Mouse (Mus musculus): ENCODE measurements around the gene Klc4. TPM values are rescaled to one million over a fixed set of nuclear protein-coding genes. Genes with fewer than 3 reads are reported as not detected.

Gene Klc4
- 17.8 and 20.7 TPM in 2 replicates for total RNA-seq (2012; rRNA removed)

GRCm38 (mm10) chr17:46645561-46646321, at the start of gene Klc4, which contains the start of gene Mrpl2:
Klc4 (minus strand) TSS chr17:46646022.
Mrpl2 (plus strand) TSS chr17:46646229.
- peak; percentile 98 for DNase-seq (ENCODE audit: low read depth, low spot score)
- Histone ChIP-seq H3K9ac (ENCODE audit: insufficient read depth, low read depth, low read length, poor library complexity, severe bottlenecking) (peak within 1 kb of the TSS; percentile 100), H3K36me3 (ENCODE audit: control insufficient read depth, insufficient read depth, low read length, poor library complexity, severe bottlenecking) (peaks cover 13% of the 10 kb centered on the region; the same call in 1 of the 2 replicates), H3K4me3 (ENCODE audit: insufficient read depth in 1 of 2, low read depth in 1 of 2, low read length in 2 of 2, poor library complexity in 1 of 2, severe bottlenecking in 1 of 2) (peak within 1 kb of the TSS; percentile 86 to 100), H3K9me3 (ENCODE audit: control insufficient read depth, insufficient read depth, low read depth, low read length) (no peaks in the 10 kb centered on the region), H3K27ac (ENCODE audit: insufficient read depth, low read depth, low read length, poor library complexity, severe bottlenecking) (peak within 1 kb of the TSS; percentile 87), H3K4me1 (ENCODE audit: control insufficient read depth in 2 of 2, insufficient read depth in 2 of 2, low read length in 2 of 2, poor library complexity in 1 of 2) (peaks cover 4 to 10% of the 10 kb centered on the region in 2 experiments; a peak in 1 of 4 replicates)
- in situ Hi-C loops (cut with MboI; ENCODE audit: low sequenced_read_pairs in 2 of 2, unreplicated experiment in 2 of 2), result no loop called here
- TF ChIP-seq CHD2 (IDR thresholded peaks at IDR 0.05; ENCODE audit: low read depth, low read length), result no peak
- TF ChIP-seq MAFK (IDR thresholded peaks at IDR 0.05; ENCODE audit: insufficient read depth, low read depth, low read length), result no peak
- no peak for TF ChIP-seq ZNF384 (IDR thresholded peaks at IDR 0.05; ENCODE audit: low read depth, low read length)
- no peak for TF ChIP-seq ZC3H11A (IDR thresholded peaks at IDR 0.05; ENCODE audit: borderline replicate concordance, low read depth, low read length)
- TF ChIP-seq HCFC1 (IDR thresholded peaks at IDR 0.05; ENCODE audit: borderline replicate concordance, insufficient read depth, low read length), result peak; percentile 86

GRCm38 (mm10) chr17:46694517-46695063, 48.8 kb upstream of the Klc4 start:
- no peak for TF ChIP-seq MAFK (IDR thresholded peaks at IDR 0.05; ENCODE audit: insufficient read depth, low read depth, low read length)
- no peak for TF ChIP-seq CHD2 (IDR thresholded peaks at IDR 0.05; ENCODE audit: low read depth, low read length)
- no peak for TF ChIP-seq HCFC1 (IDR thresholded peaks at IDR 0.05; ENCODE audit: borderline replicate concordance, insufficient read depth, low read length)
- TF ChIP-seq ZNF384 (IDR thresholded peaks at IDR 0.05; ENCODE audit: low read depth, low read length), result no peak
- no peak for TF ChIP-seq ZC3H11A (IDR thresholded peaks at IDR 0.05; ENCODE audit: borderline replicate concordance, low read depth, low read length)
- H3K4me1 ChIP-seq (ENCODE audit: control insufficient read depth in 2 of 2, insufficient read depth in 2 of 2, low read length in 2 of 2, poor library complexity in 1 of 2), result 0 out of 4 replicates have a peak, but pooled peaks cover 0 to 2% of the 10 kb centered on the region in 2 experiments
- H3K9ac ChIP-seq (ENCODE audit: insufficient read depth, low read depth, low read length, poor library complexity, severe bottlenecking), result no peak overlapping the region
- no peak for DNase-seq (ENCODE audit: low read depth, low spot score)
- in situ Hi-C loops (cut with MboI; ENCODE audit: low sequenced_read_pairs in 2 of 2, unreplicated experiment in 2 of 2), result no loop called here
- no peak overlapping the region for H3K27ac ChIP-seq (ENCODE audit: insufficient read depth, low read depth, low read length, poor library complexity, severe bottlenecking)
- no peak overlapping the region for H3K4me3 ChIP-seq (ENCODE audit: insufficient read depth in 1 of 2, low read depth in 1 of 2, low read length in 2 of 2, poor library complexity in 1 of 2, severe bottlenecking in 1 of 2)
- H3K36me3 ChIP-seq (ENCODE audit: control insufficient read depth, insufficient read depth, low read length, poor library complexity, severe bottlenecking), result peaks cover 9% of the 10 kb centered on the region; the same call in 1 of the 2 replicates
- H3K9me3 ChIP-seq (ENCODE audit: control insufficient read depth, insufficient read depth, low read depth, low read length), result no peaks in the 10 kb centered on the region

GRCm38 (mm10) chr17:46691390-46691789, 45.6 kb upstream of the Klc4 start:
- Histone ChIP-seq H3K4me1 (ENCODE audit: control insufficient read depth in 2 of 2, insufficient read depth in 2 of 2, low read length in 2 of 2, poor library complexity in 1 of 2) (no peaks in the 10 kb centered on the region; a peak in 1 of 4 replicates), H3K9ac (ENCODE audit: insufficient read depth, low read depth, low read length, poor library complexity, severe bottlenecking) (no peak overlapping the region), H3K27ac (ENCODE audit: insufficient read depth, low read depth, low read length, poor library complexity, severe bottlenecking) (no peak overlapping the region), H3K36me3 (ENCODE audit: control insufficient read depth, insufficient read depth, low read length, poor library complexity, severe bottlenecking) (peaks cover 16% of the 10 kb centered on the region), H3K9me3 (ENCODE audit: control insufficient read depth, insufficient read depth, low read depth, low read length) (no peaks in the 10 kb centered on the region), H3K4me3 (ENCODE audit: insufficient read depth in 1 of 2, low read depth in 1 of 2, low read length in 2 of 2, poor library complexity in 1 of 2, severe bottlenecking in 1 of 2) (no peak overlapping the region)
- no peak for DNase-seq (ENCODE audit: low read depth, low spot score)
- TF ChIP-seq CHD2 (IDR thresholded peaks at IDR 0.05; ENCODE audit: low read depth, low read length) (no peak), ZC3H11A (IDR thresholded peaks at IDR 0.05; ENCODE audit: borderline replicate concordance, low read depth, low read length) (no peak), HCFC1 (IDR thresholded peaks at IDR 0.05; ENCODE audit: borderline replicate concordance, insufficient read depth, low read length) (no peak), MAFK (IDR thresholded peaks at IDR 0.05; ENCODE audit: insufficient read depth, low read depth, low read length) (no peak), ZNF384 (IDR thresholded peaks at IDR 0.05; ENCODE audit: low read depth, low read length) (no peak)
- in situ Hi-C loops (cut with MboI; ENCODE audit: low sequenced_read_pairs in 2 of 2, unreplicated experiment in 2 of 2), result no loop called here

- in situ Hi-C loops (cut with MboI; ENCODE audit: low sequenced_read_pairs in 2 of 2, unreplicated experiment in 2 of 2), result no loop called here
- Histone ChIP-seq H3K4me3 (ENCODE audit: insufficient read depth in 1 of 2, low read depth in 1 of 2, low read length in 2 of 2, poor library complexity in 1 of 2, severe bottlenecking in 1 of 2) (no peak overlapping the region), H3K9ac (ENCODE audit: insufficient read depth, low read depth, low read length, poor library complexity, severe bottlenecking) (no peak overlapping the region), H3K4me1 (ENCODE audit: control insufficient read depth in 2 of 2, insufficient read depth in 2 of 2, low read length in 2 of 2, poor library complexity in 1 of 2) (no peaks in the 10 kb centered on the region; a peak in 1 of 4 replicates), H3K27ac (ENCODE audit: insufficient read depth, low read depth, low read length, poor library complexity, severe bottlenecking) (no peak overlapping the region), H3K9me3 (ENCODE audit: control insufficient read depth, insufficient read depth, low read depth, low read length) (no peaks in the 10 kb centered on the region), H3K36me3 (ENCODE audit: control insufficient read depth, insufficient read depth, low read length, poor library complexity, severe bottlenecking) (peaks cover 22% of the 10 kb centered on the region)
- TF ChIP-seq ZNF384 (IDR thresholded peaks at IDR 0.05; ENCODE audit: low read depth, low read length) (no peak), MAFK (IDR thresholded peaks at IDR 0.05; ENCODE audit: insufficient read depth, low read depth, low read length) (peak; percentile 59; the same call in 1 of the 2 replicates)
- DNase-seq (ENCODE audit: low read depth, low spot score), result no peak
These were observed 44.8 kb upstream of the Klc4 start for GRCm38 (mm10) chr17:46690665-46691064.

All from ES-E14 (cell line).